Mouse (Mus musculus): Measurements from ENCODE around the gene Arpp19. TPM values are rescaled to one million over a fixed set of nuclear protein-coding genes. Genes with fewer than 3 reads are reported as not detected.
A peak's percentile ranks its signal among the peaks of the same experiment; 100 is the strongest.

Gene Arpp19
- polyA plus RNA-seq (2017; shearing (Covaris generic)), result 100 to 1,000 TPM; 284 to 368 TPM

DNA sequence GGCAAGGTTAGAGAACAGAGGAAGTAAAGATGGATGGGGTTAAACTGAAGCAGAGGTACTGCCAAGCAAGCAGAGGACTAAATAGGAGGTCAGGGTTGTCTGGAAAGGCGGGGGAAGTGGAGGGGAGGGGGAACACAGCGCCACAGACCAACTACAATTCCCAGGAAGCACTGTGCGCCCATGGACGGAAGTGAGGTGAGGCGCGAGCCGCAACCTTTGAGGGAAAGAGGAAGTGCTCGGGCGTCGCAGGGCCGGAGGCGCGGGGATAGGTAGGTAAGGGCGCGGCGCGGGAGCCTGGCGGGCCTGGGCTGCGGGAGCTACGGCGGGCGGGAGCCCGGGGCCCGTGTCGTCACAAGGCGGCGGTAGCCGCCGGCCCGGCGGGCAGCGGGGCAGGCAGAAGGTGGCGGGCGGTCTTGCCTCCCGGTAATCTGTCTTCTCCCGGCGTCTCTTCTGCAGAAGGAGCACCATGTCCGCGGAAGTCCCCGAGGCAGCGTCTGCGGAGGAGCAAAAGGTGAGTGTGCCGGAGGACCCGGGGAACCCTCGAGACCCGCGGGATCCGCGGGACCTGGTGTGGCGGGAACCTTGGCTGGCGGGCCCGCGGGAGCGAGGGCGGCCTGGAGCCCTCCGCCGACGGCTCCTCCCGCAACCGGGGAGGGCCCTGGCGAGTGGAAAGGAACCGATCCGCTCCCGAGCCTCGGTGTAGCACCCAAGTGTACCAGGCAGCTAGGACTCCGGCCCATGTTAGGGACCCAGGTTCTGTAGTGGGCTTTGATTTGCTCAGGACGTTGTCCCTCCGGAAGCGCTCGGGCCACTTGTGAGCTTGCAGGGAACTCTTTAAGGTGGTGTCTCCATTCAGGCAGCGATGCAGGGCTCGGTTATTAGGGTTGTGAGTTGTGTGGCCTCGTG is at the start of gene Arpp19:
TSS of gene Arpp19 (plus strand) at position 164 of the 906 bp plus-strand sequence.
- peak; percentile 96 for ATAC-seq

DNA sequence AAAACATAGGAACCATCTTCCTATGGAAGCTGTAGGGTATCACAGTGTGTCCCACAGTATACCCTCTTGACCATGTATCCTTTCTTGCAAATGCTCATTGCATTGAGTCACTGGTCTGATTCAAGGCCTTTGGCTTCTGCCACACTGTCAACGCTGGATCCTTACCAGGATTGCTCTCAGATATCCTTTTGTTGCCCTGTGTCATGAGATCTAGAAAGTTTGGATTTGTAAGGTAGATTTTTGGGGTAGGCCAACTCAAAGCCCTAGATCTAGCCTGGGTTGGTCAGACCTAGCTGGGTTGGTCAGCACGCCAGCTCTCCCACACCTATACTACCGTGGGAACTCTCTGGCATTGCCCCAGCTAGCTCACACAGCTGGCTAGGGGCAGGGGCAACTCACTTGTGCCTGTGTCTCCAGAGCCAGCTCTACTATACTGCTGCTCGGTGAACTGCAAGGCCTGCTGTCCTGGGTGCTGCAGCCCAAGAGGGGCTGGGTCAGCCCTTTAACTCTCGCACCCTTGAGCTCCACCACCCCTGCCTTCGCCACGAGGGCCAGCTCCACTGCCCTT is 48.4 kb upstream of the Arpp19 start:
- ATAC-seq, result no peak

DNA sequence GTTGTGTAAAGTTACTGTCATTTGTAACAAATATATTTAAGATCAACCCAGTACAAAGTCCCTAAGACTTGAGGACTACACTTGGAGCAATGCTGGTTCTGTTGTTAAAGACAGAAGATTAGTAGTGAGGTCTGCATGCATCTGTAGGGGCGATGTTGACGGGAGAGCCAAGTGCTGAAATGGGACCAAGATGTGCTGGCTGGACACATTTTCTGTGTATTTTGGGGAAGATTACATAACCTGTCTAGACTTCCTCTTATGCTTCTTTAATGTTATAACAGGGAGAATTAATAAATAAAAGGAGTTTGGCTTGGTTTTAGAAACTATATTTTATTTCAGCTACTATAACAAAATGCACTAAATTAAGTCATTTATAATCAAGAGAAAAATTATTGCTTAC is 47.4 kb upstream of the Arpp19 start:
- no peak for ATAC-seq

- ATAC-seq, result no peak
These were observed 42.7 kb upstream of the Arpp19 start for GRCm38 (mm10) chr9:74994611-74995257.

GRCm38 (mm10) chr9:74996349-74996748 is 41.1 kb upstream of the Arpp19 start:
- ATAC-seq, result no peak

GRCm38 (mm10) chr9:74997976-74998375 is 39.4 kb upstream of the Arpp19 start:
- ATAC-seq, result no peak

DNA sequence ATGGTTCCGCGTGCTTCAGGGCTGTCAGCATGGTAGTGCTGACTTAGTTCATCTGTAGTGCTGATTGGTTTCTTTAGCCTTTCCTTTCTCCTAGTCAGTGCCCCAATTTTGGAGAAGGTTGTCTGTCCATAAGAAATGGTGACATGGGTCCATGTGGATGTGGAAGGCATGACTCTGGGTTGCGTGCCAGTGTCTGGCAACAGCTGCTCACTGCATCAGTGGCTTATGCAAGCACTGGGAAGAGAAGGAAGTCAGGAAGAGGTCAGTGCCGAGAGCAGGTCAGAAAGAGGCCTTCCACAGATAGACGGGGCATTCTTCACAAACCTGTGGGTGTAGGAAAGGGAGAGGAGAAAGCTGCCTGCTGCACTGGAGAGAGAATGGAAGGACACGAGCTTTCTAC is 36.4 kb upstream of the Arpp19 start:
- ATAC-seq, result no peak

DNA sequence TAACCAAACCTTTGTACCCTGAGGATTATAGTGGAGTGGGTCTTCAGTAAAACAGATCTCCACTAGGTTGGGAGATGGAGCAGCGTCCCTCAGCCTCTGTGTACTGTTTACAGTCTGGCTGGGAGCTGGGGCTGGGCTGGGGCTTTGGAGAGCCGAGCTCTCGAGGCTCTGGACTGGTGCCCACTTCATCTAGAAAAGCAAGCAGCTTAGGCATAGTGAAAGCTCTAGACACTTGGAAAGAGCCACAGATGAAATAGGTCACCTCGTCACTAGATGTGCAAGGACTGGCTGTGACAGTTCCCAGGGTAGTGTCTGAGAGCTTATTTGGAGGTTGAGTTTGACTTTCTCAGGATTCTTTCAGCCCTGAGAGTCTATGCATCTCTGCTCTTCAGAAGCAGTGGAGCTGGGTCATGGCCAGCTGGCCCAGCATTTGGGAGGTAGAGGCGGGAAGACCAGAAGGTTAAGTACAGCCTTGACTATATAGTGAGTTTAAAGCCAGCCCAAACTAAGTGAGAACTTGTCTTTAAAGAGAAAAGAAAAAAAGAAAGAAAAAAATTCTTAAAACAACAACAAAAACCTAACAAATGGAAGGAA is 35.7 kb upstream of the Arpp19 start:
- ATAC-seq, result no peak

DNA sequence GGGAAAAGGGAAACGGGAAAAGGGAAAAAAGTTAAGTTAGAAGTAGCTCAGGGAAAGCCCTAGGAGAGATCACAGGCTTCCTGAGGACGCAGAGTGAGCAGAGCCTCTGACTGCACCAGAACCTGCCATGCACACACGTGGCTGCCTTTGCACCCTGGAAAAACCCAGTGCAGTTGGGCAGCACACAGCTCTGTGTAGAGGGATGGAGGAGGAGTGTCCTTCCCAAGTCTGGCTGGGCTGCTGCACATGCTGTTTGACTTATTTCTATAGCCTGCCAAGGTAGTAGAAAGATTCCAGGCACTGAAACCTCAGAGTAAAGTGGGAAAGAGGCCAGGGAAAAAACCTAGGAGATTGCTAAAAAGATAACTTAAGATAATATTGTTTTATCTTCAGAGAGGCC is 35.2 kb upstream of the Arpp19 start:
- no peak for ATAC-seq

DNA sequence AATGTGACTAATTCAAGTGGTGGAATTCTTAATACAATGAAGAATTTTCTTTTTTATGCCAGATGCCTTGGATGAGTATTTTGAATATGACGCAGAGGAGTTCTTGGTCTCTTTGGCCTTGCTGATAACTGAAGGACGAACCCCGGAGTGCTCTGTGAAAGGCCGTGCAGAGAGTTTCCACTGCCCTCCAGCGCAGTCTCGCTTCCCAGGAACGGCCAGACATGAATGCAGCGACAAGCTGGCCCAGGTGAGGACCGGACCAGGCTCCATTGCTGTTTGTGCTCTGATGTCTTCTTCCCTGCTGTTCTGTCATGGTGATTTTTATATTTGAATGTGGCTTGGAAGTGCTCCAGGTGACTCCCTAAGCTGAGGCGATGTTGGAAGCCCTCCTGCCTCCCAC is 33.2 kb upstream of the Arpp19 start:
- ATAC-seq, result no peak

- ATAC-seq, result no peak
These were observed 20.8 kb upstream of the Arpp19 start for GRCm38 (mm10) chr9:75016591-75016990.

DNA sequence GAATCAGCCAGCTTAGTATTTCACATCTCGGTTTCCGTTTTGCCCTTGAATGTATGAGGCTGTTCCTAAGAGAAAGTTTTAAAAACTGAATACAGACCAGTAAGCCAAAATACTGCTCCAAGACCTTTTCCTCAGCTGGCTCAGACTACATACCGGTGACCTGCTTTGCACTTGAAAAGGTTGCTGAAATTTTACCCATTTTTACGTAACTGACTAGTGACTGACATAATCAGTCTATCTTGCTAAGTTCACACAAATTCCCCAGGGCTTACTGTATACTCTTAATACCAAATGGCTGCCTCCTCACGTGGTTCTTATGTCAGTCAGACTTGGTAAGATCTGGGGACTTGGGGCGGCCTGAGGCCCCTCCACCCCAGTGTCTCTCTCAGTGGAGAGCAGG is 18.2 kb upstream of the Arpp19 start:
- no peak for ATAC-seq

GRCm38 (mm10) chr9:75019592-75019991 is 17.8 kb upstream of the Arpp19 start:
- no peak for ATAC-seq

DNA sequence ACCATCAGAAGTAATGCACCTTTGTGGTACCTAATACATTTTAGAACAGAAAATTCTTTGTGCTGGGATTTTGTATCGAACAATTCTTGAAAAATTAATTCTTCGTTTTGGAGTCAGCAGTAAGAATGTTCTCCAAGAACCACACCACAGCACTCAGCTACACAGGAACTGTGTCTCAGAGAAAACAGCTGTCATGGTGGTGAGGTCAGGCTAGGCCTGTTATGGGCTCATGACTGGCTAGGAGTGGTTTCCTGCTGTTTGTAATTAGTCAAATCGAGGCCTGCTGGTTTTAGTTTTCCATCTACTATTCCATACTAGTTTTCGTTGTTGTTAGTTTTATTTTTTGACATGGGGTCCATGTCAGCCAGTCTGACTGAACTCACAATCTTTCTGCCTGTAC is 16.9 kb upstream of the Arpp19 start:
- ATAC-seq, result no peak

DNA sequence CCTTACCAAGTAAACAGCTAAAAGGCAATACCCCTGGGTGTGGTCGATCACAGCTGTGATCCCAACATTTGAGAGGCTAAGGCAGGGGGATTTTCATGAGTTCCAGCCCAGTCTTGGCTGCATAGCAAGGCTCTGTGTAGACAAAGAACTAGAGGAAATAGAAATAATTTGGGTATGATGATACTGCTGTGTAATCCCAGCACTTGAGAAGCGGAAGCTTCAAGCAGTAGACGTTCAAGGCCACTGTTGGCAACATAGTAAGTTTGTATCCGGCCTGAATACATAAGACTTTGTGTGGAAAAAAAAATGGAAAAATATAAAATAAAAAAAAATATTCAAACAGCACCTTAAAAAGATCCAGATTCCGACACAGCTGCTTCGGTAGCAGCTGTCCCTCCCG is 14.9 kb upstream of the Arpp19 start:
- ATAC-seq, result no peak

- no peak for ATAC-seq
These were observed 14.1 kb upstream of the Arpp19 start for GRCm38 (mm10) chr9:75023150-75023894.

GRCm38 (mm10) chr9:75024089-75024488 is 13.3 kb upstream of the Arpp19 start:
- no peak for ATAC-seq

DNA sequence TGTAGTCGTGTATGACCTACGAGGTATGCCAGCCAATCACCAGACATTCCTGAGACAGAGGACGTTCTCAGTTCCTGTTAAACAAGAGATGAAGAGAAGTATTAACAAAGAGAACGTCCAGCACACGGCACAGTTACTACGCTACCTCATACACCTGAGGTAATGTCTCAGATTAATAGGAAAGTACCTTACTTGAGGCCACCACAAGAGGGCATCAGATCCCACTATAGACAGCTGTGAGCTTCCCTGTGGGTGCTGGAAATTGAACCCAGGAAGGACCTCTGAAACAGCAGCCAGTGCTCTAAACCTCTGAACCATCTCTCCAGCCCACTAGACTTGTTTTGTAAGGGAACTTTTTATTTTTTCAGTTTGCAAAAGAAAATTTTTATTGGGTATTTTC is 11.7 kb upstream of the Arpp19 start:
- ATAC-seq, result peak; percentile 65

- ATAC-seq, result no peak
These were observed 5.0 kb upstream of the Arpp19 start for GRCm38 (mm10) chr9:75032408-75032807.

DNA sequence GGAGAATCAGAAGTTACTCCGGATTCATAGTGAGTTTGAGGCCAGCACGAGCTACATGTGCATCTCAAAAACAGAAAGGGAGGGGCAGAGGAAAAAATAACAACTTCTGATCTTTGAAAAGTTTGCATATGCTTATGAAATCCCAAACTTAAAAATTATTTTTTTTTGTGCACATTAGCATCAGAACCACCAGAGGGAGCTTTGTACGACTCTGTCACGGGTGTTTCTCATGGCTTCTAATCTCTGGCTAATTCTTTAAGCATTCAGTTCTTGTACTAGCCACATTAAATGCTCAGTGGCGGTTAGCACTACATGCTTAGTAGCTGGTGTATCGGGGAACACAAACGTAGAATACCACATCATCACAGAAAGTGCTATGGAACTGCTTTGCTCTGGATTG is 4.3 kb upstream of the Arpp19 start:
- no peak for ATAC-seq

DNA sequence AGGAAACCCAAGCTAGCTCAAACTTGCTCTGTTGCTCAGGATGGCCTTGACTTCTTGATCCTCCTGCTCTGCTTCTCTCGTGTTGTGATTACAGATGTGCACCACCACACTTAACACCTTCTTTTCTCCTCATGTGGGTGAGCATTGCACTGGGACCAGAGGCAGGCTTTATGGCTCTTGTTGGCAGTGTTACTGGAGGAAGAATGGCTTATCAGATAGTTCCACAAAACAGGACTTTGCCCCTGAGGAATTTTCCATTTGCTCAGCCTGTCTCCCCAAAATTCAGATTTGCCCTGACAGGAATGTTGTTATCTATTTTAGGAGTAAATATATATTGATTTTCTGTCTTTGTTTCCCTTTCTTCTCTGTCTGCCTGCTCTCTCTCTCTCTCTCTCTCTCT is 2.7 kb upstream of the Arpp19 start:
- no peak for ATAC-seq

DNA sequence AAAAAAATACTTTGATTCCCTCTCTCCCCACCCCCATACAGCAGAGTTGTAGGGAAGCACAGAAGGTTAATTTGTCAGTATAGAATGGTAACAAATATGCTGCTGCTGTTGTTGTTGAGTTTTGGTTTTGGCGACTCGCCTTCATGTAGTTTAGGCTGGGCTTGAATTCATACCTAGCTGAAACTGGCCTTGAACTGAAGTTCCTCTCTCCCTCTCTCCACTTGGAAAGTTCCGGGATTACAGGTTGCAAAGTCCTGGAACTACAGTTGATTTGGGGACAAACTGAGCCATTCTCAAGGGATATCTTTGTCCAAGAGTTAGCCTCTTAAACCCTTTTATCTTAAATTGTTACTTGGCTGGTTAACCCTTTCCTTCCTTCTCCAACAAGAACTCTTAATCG is 1.5 kb upstream of the Arpp19 start:
- no peak for ATAC-seq

GRCm38 (mm10) chr9:75038357-75038688 is 909 bp downstream of the Arpp19 start:
- no peak for ATAC-seq
